Mouse (Mus musculus): ENCODE measurements around the gene Gm11549. TPM values are rescaled to one million over a fixed set of nuclear protein-coding genes. Genes with fewer than 3 reads are reported as not detected.

Gene Gm11549
- polyA plus RNA-seq, 1 experiment from 2014 or later: 0.35 TPM

- Histone ChIP-seq H3K4me1 (ENCODE audit: control insufficient read depth, insufficient read depth, low read length) (no peaks in the 10 kb centered on the region), H3K4me3 (ENCODE audit: low read depth, low read length) (no peak overlapping the region), H3K27ac (ENCODE audit: low read length) (no peak overlapping the region), H3K4me2 (ENCODE audit: low read length) (no peak overlapping the region), H3K27me3 (ENCODE audit: control insufficient read depth, insufficient read depth, low read depth, low read length) (no peaks in the 10 kb centered on the region), H3K9ac (ENCODE audit: low read depth, low read length) (no peak overlapping the region), H3K9me3 (replicated peaks; ENCODE audit: control insufficient read depth, low read length, poor library complexity, severe bottlenecking) (no peaks in the 10 kb centered on the region), H3K36me3 (ENCODE audit: control insufficient read depth, insufficient read depth, low read length) (no peaks in the 10 kb centered on the region)
- WGBS: 65% methylated on average over 2 of the region's 2 CpGs
- no peak for ATAC-seq
Observed at GRCm38 (mm10) chr3:36468871-36469270, 52.7 kb downstream of the Gm11549 start.

GRCm38 (mm10) chr3:36467632-36468031 is 54.0 kb downstream of the Gm11549 start:
- no peak overlapping the region for H3K4me2 ChIP-seq (ENCODE audit: low read length)
- no peak overlapping the region for H3K4me3 ChIP-seq (ENCODE audit: low read depth, low read length)
- no peaks in the 10 kb centered on the region for H3K4me1 ChIP-seq (ENCODE audit: control insufficient read depth, insufficient read depth, low read length)
- no peak overlapping the region for H3K9ac ChIP-seq (ENCODE audit: low read depth, low read length)
- no peaks in the 10 kb centered on the region for H3K9me3 ChIP-seq (replicated peaks; ENCODE audit: control insufficient read depth, low read length, poor library complexity, severe bottlenecking)
- H3K27ac ChIP-seq (ENCODE audit: low read length): no peak overlapping the region
- no peaks in the 10 kb centered on the region for H3K27me3 ChIP-seq (ENCODE audit: control insufficient read depth, insufficient read depth, low read depth, low read length)
- no peaks in the 10 kb centered on the region for H3K36me3 ChIP-seq (ENCODE audit: control insufficient read depth, insufficient read depth, low read length)
- ATAC-seq: no peak
- 93% methylated on average over 7 of the region's 7 CpGs for WGBS

GRCm38 (mm10) chr3:36465538-36465937 is 56.1 kb downstream of the Gm11549 start:
- ATAC-seq: no peak
- Histone ChIP-seq H3K4me1 (ENCODE audit: control insufficient read depth, insufficient read depth, low read length) (no peaks in the 10 kb centered on the region), H3K4me2 (ENCODE audit: low read length) (no peak overlapping the region), H3K4me3 (ENCODE audit: low read depth, low read length) (no peak overlapping the region), H3K9ac (ENCODE audit: low read depth, low read length) (no peak overlapping the region), H3K9me3 (replicated peaks; ENCODE audit: control insufficient read depth, low read length, poor library complexity, severe bottlenecking) (no peaks in the 10 kb centered on the region), H3K27ac (ENCODE audit: low read length) (no peak overlapping the region), H3K36me3 (ENCODE audit: control insufficient read depth, insufficient read depth, low read length) (no peaks in the 10 kb centered on the region), H3K27me3 (ENCODE audit: control insufficient read depth, insufficient read depth, low read depth, low read length) (no peaks in the 10 kb centered on the region)
- 54% methylated on average over 7 of the region's 7 CpGs for WGBS

Small RNA genes lying within 50 kb of the gene (microRNA-seq; reads per million reads assigned to microRNA genes)
- gene Mir7009: 0.52 reads per million

Other genes with a start within 250 kb of the Gm11549 start
- 54.2 and 56.7 TPM in 2 replicates for gene Anxa5, start 45.9 kb downstream of the Gm11549 start, polyA plus RNA-seq (2015; fragmentation: Nextera tagmentation; extraction: Ambion mirVana)
- gene 1810062G17Rik, start 45.9 kb downstream of the Gm11549 start, polyA plus RNA-seq (2015; fragmentation: Nextera tagmentation; extraction: Ambion mirVana): 0.28 and 0.40 TPM in 2 replicates
- gene Exosc9, start 30.8 kb upstream of the Gm11549 start, polyA plus RNA-seq (2015; fragmentation: Nextera tagmentation; extraction: Ambion mirVana): 79.6 and 84.9 TPM in 2 replicates
- 17.6 and 23.6 TPM in 2 replicates for gene Ccna2, start 50.3 kb upstream of the Gm11549 start, polyA plus RNA-seq (2015; fragmentation: Nextera tagmentation; extraction: Ambion mirVana)
- gene Bbs7, start 91.7 kb upstream of the Gm11549 start, polyA plus RNA-seq (2015; fragmentation: Nextera tagmentation; extraction: Ambion mirVana): 25.8 and 26.7 TPM in 2 replicates
- gene Trpc3, start 168.4 kb upstream of the Gm11549 start, polyA plus RNA-seq (2015; fragmentation: Nextera tagmentation; extraction: Ambion mirVana): 8.7 and 9.9 TPM in 2 replicates

Measured in midbrain, embryonic 16.5 days (tissue).